ENCODE assay signal across 28 mouse cellular contexts in genomic region chr3:79127797-79128196, GRCm38 (mm10).
DNase-seq lines count a peak whose midpoint lies in the region; ATAC-seq and TF ChIP-seq lines count a peak whose summit lies in the region.
"Had no signal": no experiment of that assay in that cellular context is flagged by ENCODE, and none has a peak within 500 bp of the region (broad histone marks: within the 10 kb centered on the region; RNA-seq: fewer than 3 reads in every experiment).

No protein-coding gene starts in this region.

- WGBS in midbrain, embryonic 15.5 days = 91% methylated on average over 2 of the region's 2 CpGs
- 91% methylated on average over 2 of the region's 2 CpGs for WGBS in midbrain, embryonic 13.5 days
- WGBS in macrophage (ENCODE audit: missing documents) = 58% methylated on average over 2 of the region's 2 CpGs
- WGBS in kidney, embryonic 14.5 days = 83% methylated on average over 2 of the region's 2 CpGs

- H3K9ac ChIP-seq in midbrain, embryonic 15.5 days = no peak overlapping the region
- no peak overlapping the region for H3K9ac ChIP-seq in midbrain, embryonic 13.5 days (replicated peaks)
- H3K9ac ChIP-seq in kidney, embryonic 14.5 days (ENCODE audit: low read depth, low read length) = no peak overlapping the region
- H3K9ac ChIP-seq: forebrain, embryonic 13.5 days; hindbrain, embryonic 14.5 days; intestine, embryonic 15.5 days; limb, embryonic 12.5 days; liver, embryonic 12.5 days had no signal

- H3K36me3 ChIP-seq in midbrain, embryonic 15.5 days (replicated peaks) = no peaks in the 10 kb centered on the region
- no peaks in the 10 kb centered on the region for H3K36me3 ChIP-seq in midbrain, embryonic 13.5 days
- H3K36me3 ChIP-seq in macrophage (ENCODE audit: inconsistent target) = no peaks in the 10 kb centered on the region
- no peaks in the 10 kb centered on the region for H3K36me3 ChIP-seq in kidney, embryonic 14.5 days (ENCODE audit: control insufficient read depth, insufficient read depth, low read length)
- H3K36me3 ChIP-seq: intestine, embryonic 15.5 days; limb, embryonic 12.5 days; liver, embryonic 12.5 days had no signal

- 0 out of 2 replicates have a peak, but pooled peaks have one; percentile 21 for ATAC-seq in midbrain, embryonic 15.5 days (replicated peaks)
- ATAC-seq in midbrain, embryonic 13.5 days = no peak
- ATAC-seq in kidney, embryonic 14.5 days (ENCODE audit: low FRiP score, low TSS enrichment) = no peak
- ATAC-seq: forebrain, embryonic 13.5 days; intestine, embryonic 15.5 days; liver, embryonic 12.5 days had no signal

- intact Hi-C loops in gastrocnemius, adult 2 months (cut with DNase I) = no loop called here

- DNase-seq in gastrocnemius, adult 2 months = no peak
- no peak for DNase-seq in gastrocnemius, adult 8-10 months (ENCODE audit: low spot score in 2 of 2)
- no peak for DNase-seq in adrenal gland, postnatal 36 days
- DNase-seq: adrenal gland, adult 8-10 months; cerebellum, adult 8-10 months; cerebellum, postnatal 36 days; gastrocnemius, postnatal 10 days; heart, adult 18-20 months; heart, postnatal 36 days; kidney, adult 8-10 months; kidney, postnatal 14 days; layer of hippocampus, postnatal 36 days; lung, adult 2 months; thymus, postnatal 14 days had no signal

- H3K79me2 ChIP-seq in macrophage (ENCODE audit: inconsistent target) = peaks cover 18% of the 10 kb centered on the region; the same call in 1 of the 2 replicates

- H3K27ac ChIP-seq in gastrocnemius, adult 2 months = peak overlapping the region; percentile 58
- H3K27ac ChIP-seq in midbrain, embryonic 15.5 days = no peak overlapping the region
- H3K27ac ChIP-seq in midbrain, embryonic 13.5 days = no peak overlapping the region
- H3K27ac ChIP-seq in macrophage = peak overlapping the region; percentile 4; the same call in 1 of the 2 replicates
- no peak overlapping the region for H3K27ac ChIP-seq in kidney, embryonic 14.5 days (ENCODE audit: low read depth, low read length)
- H3K27ac ChIP-seq: forebrain, embryonic 13.5 days; hindbrain, embryonic 14.5 days; intestine, embryonic 15.5 days; limb, embryonic 12.5 days; liver, embryonic 12.5 days had no signal

- H3K4me2 ChIP-seq in midbrain, embryonic 15.5 days = no peak overlapping the region
- H3K4me2 ChIP-seq in midbrain, embryonic 13.5 days (replicated peaks) = no peak overlapping the region
- no peak overlapping the region for H3K4me2 ChIP-seq in kidney, embryonic 14.5 days (replicated peaks; ENCODE audit: low read depth, low read length)
- H3K4me2 ChIP-seq: forebrain, embryonic 13.5 days; hindbrain, embryonic 14.5 days; intestine, embryonic 15.5 days; limb, embryonic 12.5 days; liver, embryonic 12.5 days; midbrain, embryonic 11.5 days had no signal

- no peak for TF ChIP-seq CTCF in gastrocnemius, adult 2 months (IDR thresholded peaks at IDR 0.05)

- no peaks in the 10 kb centered on the region for H3K9me3 ChIP-seq in midbrain, embryonic 15.5 days
- no peaks in the 10 kb centered on the region for H3K9me3 ChIP-seq in midbrain, embryonic 13.5 days
- no peaks in the 10 kb centered on the region for H3K9me3 ChIP-seq in kidney, embryonic 14.5 days (ENCODE audit: control insufficient read depth, low read length)
- H3K9me3 ChIP-seq: forebrain, embryonic 13.5 days; G1E; intestine, embryonic 15.5 days; limb, embryonic 12.5 days; liver, embryonic 12.5 days had no signal

- H3K4me1 ChIP-seq in midbrain, embryonic 15.5 days = no peaks in the 10 kb centered on the region
- H3K4me1 ChIP-seq in midbrain, embryonic 13.5 days (replicated peaks) = no peaks in the 10 kb centered on the region; the same call in 1 of the 2 replicates
- peaks cover 4% of the 10 kb centered on the region; the same call in 1 of the 2 replicates for H3K4me1 ChIP-seq in kidney, embryonic 14.5 days (ENCODE audit: control insufficient read depth, insufficient read depth, low read length)
- H3K4me1 ChIP-seq: limb, embryonic 12.5 days; liver, embryonic 12.5 days had no signal

- H3K27me3 ChIP-seq in midbrain, embryonic 15.5 days (replicated peaks) = no peaks in the 10 kb centered on the region
- H3K27me3 ChIP-seq in midbrain, embryonic 13.5 days = no peaks in the 10 kb centered on the region
- no peaks in the 10 kb centered on the region for H3K27me3 ChIP-seq in kidney, embryonic 14.5 days (ENCODE audit: control insufficient read depth, insufficient read depth, low read length)
- H3K27me3 ChIP-seq: CH12.LX; forebrain, embryonic 13.5 days; intestine, embryonic 15.5 days; limb, embryonic 12.5 days; liver, embryonic 12.5 days; Patski had no signal

- no peak overlapping the region for H3K4me3 ChIP-seq in gastrocnemius, adult 2 months
- H3K4me3 ChIP-seq in midbrain, embryonic 15.5 days = no peak overlapping the region
- no peak overlapping the region for H3K4me3 ChIP-seq in midbrain, embryonic 13.5 days (replicated peaks)
- H3K4me3 ChIP-seq in macrophage (ENCODE audit: inconsistent target) = no peak overlapping the region
- H3K4me3 ChIP-seq in kidney, embryonic 14.5 days (ENCODE audit: low read length) = no peak overlapping the region
- H3K4me3 ChIP-seq: forebrain, embryonic 13.5 days; intestine, embryonic 15.5 days; limb, embryonic 12.5 days; liver, embryonic 12.5 days; myocyte had no signal

Comparison
In these comparisons a context has a peak if more than half of its experiments do, and no peak if none do; other contexts are left out.
1. H3K27ac ChIP-seq: peak in gastrocnemius, adult 2 months (single experiment) and macrophage (single experiment); none in midbrain, embryonic 15.5 days (single experiment), midbrain, embryonic 13.5 days (single experiment) and kidney, embryonic 14.5 days (single experiment).